Mouse (Mus musculus) thymus, adult 18-20 months (tissue): Measurements from ENCODE around the gene Gsg1l.

Source experiments
- DNase-seq, 2 experiments: peaks; one replicate each; pipeline ENCODE4 v3.0.0; 2022; ENCODE audit warnings: mixed read lengths in 2 of 2

The Gsg1l gene

GRCm38 (mm10) chr7:126080949-126081654 is 1.1 kb downstream of the Gsg1l start:
- DNase-seq = no peak

- DNase-seq = no peak
Observed at GRCm38 (mm10) chr7:126076935-126077334, 5.3 kb downstream of the Gsg1l start.

- no peak for DNase-seq
Observed at GRCm38 (mm10) chr7:126075058-126075457, 7.2 kb downstream of the Gsg1l start.

GRCm38 (mm10) chr7:126070321-126070720 is 11.9 kb downstream of the Gsg1l start:
- no peak for DNase-seq

GRCm38 (mm10) chr7:126066777-126067176 is 15.4 kb downstream of the Gsg1l start:
- no peak for DNase-seq

GRCm38 (mm10) chr7:126065243-126065876 is 16.9 kb downstream of the Gsg1l start:
- DNase-seq = no peak

DNA sequence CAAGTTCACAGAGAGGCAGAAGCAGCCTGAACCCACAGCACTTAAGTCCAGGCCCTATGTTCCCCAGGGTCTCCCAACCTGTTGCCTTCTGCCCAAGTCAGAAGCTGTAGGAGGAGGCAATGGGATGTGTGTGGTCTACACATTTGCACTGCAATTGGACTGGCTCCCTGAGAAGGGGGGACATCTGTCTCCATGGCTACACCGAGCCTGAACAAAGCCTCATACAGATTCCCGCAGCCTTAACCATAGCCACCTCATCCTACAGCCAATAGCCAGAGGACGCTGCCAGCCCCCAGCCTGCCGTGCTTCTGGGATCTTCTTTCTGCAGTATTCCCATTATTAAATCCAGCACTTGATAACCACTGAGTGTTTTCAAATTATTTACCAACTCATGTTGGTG is 20.0 kb downstream of the Gsg1l start:
- no peak for DNase-seq

DNA sequence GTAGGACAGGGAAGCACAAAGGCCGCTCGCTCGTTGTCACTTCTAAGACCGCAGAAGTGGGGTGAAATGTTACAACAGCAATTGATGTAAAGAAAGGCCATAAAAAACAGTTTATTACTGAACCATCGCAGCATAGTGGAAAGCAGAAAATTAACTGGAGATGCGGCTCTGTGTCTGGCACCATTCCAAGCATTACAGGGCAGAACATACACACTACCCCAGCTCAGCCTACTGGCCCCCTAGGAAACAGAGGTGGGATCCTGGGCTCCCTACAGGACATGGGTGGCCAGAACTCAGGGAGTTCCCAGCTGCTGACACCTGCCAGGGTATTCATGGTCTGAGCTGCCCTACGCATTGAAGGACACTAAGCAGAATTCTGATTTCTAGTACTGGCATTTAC is 23.3 kb downstream of the Gsg1l start:
- no peak for DNase-seq

- DNase-seq = no peak
Observed at GRCm38 (mm10) chr7:126057332-126057914, 24.8 kb downstream of the Gsg1l start.

DNA sequence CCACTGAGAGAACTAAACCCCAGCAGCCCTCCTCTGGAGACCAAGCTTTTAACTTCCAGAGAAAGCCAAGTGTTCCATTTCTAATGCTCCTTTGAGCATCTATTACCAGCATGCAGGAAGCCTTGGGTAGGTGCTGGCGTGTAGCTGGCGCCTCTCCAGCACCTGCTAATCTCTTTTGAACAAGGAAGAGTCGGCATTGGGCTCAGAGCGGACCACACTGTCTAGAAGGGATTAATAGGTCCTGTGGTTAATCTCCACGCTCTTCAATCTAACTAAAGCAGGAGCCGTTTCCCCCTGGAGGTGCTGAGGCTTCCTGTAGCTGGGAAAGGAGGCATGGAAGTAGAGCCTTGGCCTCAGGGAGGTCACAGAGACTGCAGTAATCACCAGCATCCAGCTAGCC is 27.6 kb downstream of the Gsg1l start:
- no peak for DNase-seq

GRCm38 (mm10) chr7:126053618-126054017 is 28.6 kb downstream of the Gsg1l start:
- no peak for DNase-seq

DNA sequence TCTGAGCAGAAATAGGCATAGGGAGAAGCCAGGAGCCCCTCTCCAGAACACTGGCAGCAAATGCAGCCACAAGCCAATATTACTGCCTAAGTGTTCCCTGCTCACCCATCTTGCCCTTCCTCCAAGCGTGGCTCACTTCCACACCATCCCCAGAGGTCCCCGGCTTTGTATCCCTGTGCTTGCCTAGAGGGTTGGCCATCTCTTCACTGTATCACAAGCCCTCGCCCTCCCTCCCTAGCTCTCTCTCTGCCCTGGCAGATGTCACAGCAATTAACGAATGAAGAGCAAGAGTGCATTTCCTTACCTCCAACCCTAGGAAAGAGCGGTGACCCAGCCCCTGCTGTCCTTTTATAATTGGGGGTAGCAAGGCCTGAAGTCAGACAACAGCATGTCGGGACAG is 30.3 kb downstream of the Gsg1l start:
- DNase-seq = no peak

- DNase-seq = no peak
Observed at GRCm38 (mm10) chr7:126045077-126045476, 37.1 kb downstream of the Gsg1l start.

GRCm38 (mm10) chr7:126042306-126042705 is 39.9 kb downstream of the Gsg1l start:
- DNase-seq = no peak

DNA sequence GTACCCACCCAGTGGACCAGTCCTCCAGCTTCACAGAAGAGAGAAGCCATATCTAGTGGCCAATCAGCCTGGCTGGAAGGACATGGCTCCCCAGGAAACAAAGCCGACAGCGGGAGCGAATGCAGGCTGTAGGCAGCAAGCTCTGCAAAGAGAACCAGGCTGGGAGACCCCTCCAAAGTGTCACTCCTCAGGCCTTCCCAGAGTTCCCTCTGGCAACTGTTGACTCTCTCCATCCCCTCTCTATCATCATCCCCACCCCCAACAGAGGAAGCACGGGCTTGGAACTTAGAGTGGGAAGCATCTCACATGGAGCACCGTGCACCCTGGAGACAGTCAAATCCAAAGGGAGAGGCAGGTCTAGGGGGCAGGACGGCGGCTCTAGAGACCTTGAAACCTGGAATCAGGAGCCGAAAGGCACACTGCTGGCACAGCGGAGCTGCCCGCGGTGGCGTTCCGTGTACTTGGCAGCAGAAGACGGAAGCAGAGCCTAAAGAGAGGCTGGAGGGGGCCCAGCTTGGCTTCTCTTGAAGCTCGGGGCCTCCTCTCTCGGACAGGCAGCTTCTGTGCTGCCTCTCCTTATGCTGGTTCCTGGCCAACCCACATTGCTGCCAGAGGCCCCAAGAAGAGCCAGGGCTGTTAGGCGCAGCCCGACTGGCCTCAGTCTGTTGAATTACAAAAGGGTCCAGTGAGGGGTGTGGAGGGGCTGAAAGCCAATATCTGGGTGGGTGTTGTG is 41.3 kb downstream of the Gsg1l start:
- DNase-seq = no peak

GRCm38 (mm10) chr7:126039847-126040246 is 42.4 kb downstream of the Gsg1l start:
- no peak for DNase-seq

GRCm38 (mm10) chr7:126039247-126039835 is 42.9 kb downstream of the Gsg1l start:
- no peak for DNase-seq

DNA sequence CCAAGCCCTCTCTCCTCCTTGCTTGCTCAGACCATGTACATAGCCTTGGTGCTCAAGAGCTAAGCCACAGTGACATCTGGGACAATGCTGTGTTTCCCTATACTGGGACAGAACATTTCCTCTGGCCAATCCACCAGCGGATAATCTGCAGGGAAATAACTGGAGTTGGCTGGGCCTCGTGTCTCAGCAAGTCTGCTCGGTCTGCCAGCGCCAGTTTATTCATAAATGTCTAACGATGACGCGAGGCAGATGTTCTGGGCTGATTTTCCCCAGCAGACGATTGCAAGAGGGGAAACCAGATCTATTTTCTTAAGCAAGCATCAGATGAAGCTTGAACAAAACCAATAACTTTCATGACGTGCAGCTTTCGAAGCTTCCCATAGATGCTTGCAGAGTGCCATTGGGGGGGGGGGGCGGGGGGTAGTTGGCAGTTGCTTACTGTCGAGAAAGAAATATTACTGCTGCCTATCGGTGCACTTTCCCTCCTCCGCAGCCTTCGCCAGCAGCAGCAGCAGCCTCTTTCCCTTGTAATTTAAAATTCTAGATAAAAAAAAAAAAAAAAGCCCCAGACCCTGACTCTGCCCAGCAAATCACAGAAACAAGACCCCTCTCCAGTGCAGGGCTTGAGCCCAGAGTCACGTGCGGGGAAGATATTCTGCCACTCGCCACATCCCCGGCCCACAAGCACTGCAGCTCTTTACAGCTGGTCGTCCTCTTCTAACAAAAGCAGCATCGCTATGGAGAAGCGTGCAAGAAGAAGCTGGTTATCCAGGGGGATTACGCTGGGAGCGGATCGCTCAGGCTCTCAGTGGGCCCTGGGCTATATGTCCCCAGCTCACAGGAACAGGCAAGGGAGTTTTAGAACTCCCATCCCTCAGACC is 43.6 kb downstream of the Gsg1l start:
- no peak for DNase-seq

DNA sequence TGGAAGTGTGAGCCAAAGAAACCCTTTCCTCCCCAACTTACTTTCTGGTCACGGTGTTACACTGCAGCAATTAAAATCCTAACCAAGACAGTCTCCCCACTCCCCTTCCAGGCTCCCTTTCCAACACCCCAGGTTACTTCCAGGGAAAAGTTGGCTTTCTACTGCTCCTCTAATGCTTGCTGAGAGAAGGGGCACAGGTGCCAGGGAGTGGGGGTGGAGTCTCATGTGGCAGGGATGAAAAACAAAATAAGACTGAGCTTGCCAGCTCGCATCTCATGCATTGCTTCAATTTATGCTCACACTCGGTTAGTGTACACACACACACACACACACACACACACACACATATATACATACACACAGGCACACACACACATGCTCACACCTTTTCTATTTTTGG is 46.9 kb downstream of the Gsg1l start:
- DNase-seq = no peak

- no peak for DNase-seq
Observed at GRCm38 (mm10) chr7:126032776-126033209, 49.4 kb downstream of the Gsg1l start.

DNA sequence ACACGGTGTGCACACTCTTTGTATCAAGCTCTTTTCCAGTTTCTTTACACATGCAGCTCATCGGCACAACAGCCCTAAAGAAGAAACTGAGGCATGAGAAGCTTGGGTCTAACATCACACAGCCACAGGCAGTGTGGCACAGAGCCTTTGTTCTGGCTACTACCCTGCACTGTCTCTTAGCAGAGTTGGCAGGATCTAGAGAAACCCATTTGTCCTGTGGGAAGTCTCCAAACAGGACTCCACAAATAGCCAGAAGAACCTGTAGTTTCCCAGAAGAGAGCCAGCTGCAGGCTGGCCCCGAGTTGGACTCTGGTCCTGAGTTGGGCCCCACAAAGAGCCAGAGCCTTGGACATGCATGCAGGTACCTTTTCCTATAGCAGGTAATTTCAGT is 49.9 kb downstream of the Gsg1l start:
- DNase-seq = no peak
